Mouse (Mus musculus) liver, embryonic 14.5 days (tissue): ENCODE data around the gene Fasn.
"Not testable (repeated sequence)": the region's sequence is repeated elsewhere in the genome, so short reads cannot be mapped to it uniquely, and the experiment has no call there.

Source experiments
- CTCF ChIP-seq: IDR thresholded peaks from 2 replicates; pipeline ENCODE4 v1.5.1; 2016; ENCODE audit warnings: antibody characterized with exemption, low read depth, control low read depth
- EP300 ChIP-seq: IDR thresholded peaks from 2 replicates; pipeline ENCODE4 v1.6.1; 2016; ENCODE audit warnings: antibody characterized with exemption, low read depth

DNA sequence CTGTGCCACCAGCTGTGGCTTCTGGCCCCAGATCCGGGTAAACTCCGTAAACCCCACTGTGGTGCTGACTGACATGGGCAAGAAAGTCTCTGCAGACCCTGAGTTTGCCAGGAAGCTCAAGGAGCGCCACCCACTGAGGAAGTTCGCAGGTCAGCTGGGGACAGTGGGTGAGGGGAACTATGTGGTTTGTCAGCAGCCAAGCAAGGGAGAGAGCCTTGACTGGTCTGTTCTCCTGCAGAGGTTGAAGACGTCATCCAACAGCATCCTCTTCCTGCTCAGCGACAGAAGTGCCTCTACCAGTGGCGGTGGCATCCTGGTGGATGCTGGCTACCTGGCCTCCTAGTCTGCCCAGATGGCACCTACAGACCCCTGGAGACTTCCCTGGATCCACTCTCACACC, 57.3 kb downstream of the Fasn start:
- TF ChIP-seq CTCF, EP300: not testable (repeated sequence)
